Mouse (Mus musculus): ENCODE data around the gene Il1rl1. TPM values are rescaled to one million over a fixed set of nuclear protein-coding genes. Genes with fewer than 3 reads are reported as not detected.

Gene Il1rl1
- total and polyA plus RNA-seq, 3 experiments, result 0.35 to 1.8 (median 1.1) TPM

DNA sequence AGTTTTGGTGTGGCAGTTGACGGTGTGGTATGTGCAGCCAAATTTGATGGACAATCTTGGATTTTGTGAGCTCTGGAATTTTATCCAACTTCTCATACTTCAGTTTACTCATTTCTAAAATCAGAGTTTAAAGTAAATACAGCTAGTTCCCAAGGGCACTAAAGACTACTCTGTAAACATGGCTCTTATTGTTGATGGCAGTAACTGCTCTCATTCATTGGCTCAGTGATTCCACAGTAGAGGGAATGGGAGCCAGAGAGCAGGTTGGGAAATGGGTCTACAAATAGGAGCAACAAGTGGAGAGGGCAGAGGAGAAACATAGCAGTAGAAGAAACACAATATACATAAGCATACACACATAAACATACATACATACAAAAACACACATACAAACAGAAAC lies 70.3 kb downstream of the Il1rl1 start:
- Histone ChIP-seq H3K36me3 (ENCODE audit: control insufficient read depth, insufficient read depth, low read length) (no peaks in the 10 kb centered on the region), H3K79me2 (replicated peaks; ENCODE audit: control insufficient read depth, insufficient read depth, low read length) (no peaks in the 10 kb centered on the region), H3K4me3 (no peak overlapping the region), H3K27me3 (ENCODE audit: control insufficient read depth, insufficient read depth, low read length) (no peaks in the 10 kb centered on the region), H3K4me1 (ENCODE audit: control insufficient read depth, insufficient read depth, low read length) (no peaks in the 10 kb centered on the region), H3K27ac (no peak overlapping the region), H3K9ac (ENCODE audit: low read depth, low read length) (no peak overlapping the region)
- TF ChIP-seq EP300 (IDR thresholded peaks at IDR 0.05; ENCODE audit: insufficient read depth, low read depth, low read length) (no peak), POLR2A (IDR thresholded peaks at IDR 0.05; ENCODE audit: insufficient read depth, low read depth, low read length) (no peak), CTCF (IDR thresholded peaks at IDR 0.05) (no peak)
- WGBS, result 89% methylated on average over 1 of the region's 1 CpGs
- intact Hi-C loops (cut with DNase I), result no loop called here
- no peak for DNase-seq

DNA sequence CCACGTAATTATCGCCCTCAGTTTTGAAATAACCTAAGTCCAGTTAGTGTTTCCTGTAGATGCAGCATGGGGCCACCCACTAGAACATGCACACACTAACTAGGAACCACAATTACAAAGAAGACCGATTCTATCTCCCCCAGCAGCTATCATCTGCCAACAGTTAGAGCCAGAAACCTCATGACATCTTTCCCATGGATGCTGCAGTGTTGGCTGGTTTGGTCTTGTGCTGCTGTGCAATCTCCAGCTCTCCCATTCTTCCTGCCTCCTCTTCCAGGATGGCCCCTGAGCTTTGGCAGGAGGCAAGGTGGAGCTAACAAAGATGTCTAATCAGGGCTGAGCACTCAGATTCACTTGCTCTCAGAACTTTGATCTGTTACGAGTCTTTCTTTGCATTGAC lies 71.8 kb downstream of the Il1rl1 start:
- intact Hi-C loops (cut with DNase I), result no loop called here
- no peaks in the 10 kb centered on the region for H3K79me2 ChIP-seq (replicated peaks; ENCODE audit: control insufficient read depth, insufficient read depth, low read length)
- TF ChIP-seq EP300 (IDR thresholded peaks at IDR 0.05; ENCODE audit: insufficient read depth, low read depth, low read length) (no peak), CTCF (IDR thresholded peaks at IDR 0.05) (no peak), POLR2A (IDR thresholded peaks at IDR 0.05; ENCODE audit: insufficient read depth, low read depth, low read length) (no peak)
- no peak overlapping the region for H3K4me3 ChIP-seq
- no peak for DNase-seq
- WGBS, result 77% methylated on average over 4 of the region's 4 CpGs
- H3K36me3 ChIP-seq (ENCODE audit: control insufficient read depth, insufficient read depth, low read length), result no peaks in the 10 kb centered on the region
- H3K9ac ChIP-seq (ENCODE audit: low read depth, low read length), result no peak overlapping the region
- H3K27me3 ChIP-seq (ENCODE audit: control insufficient read depth, insufficient read depth, low read length), result no peaks in the 10 kb centered on the region
- H3K4me1 ChIP-seq (ENCODE audit: control insufficient read depth, insufficient read depth, low read length), result no peaks in the 10 kb centered on the region
- H3K27ac ChIP-seq, result no peak overlapping the region

DNA sequence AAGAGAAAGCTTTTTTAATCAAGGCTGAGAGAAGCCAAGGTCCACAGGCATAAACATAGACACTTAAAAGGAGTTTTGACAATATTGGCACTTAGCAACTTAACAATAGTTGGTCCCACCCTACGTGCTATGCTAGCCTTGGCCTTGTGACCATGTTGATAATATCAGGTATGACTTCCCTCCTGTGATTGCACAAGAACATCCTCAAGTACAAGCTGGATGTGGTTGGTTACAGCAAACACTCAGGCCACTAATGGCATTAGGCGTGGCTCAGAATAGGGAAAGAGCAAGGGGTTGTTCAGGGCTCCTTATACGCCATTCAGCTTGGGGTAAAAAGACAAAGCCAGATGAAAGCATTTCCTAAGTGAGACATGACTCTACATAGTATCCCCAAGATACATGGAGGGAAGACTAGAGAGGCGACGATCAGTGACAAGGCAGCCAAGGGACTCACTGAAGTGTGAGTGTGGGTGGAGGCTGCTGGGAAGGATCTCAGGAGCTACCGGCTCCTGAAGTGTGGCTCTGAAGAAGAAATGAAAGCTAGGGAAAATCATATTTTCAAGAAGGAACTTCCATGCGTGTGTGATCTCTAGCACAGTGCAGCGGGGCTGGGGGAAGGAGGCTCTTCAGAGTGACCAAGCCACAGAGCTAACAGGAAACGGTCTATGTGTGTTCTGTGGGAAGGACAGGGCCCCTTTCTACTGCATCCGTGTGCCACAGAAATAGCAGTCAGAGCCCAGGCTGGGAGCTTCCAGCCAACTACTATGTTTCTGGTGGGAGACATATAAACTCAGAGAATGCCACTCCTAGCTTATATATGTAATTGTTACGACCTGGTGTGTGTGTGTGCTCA lies 72.4 kb downstream of the Il1rl1 start:
- Histone ChIP-seq H3K4me1 (ENCODE audit: control insufficient read depth, insufficient read depth, low read length) (no peaks in the 10 kb centered on the region), H3K9ac (ENCODE audit: low read depth, low read length) (no peak overlapping the region), H3K27ac (no peak overlapping the region), H3K4me3 (no peak overlapping the region), H3K36me3 (ENCODE audit: control insufficient read depth, insufficient read depth, low read length) (no peaks in the 10 kb centered on the region), H3K79me2 (replicated peaks; ENCODE audit: control insufficient read depth, insufficient read depth, low read length) (no peaks in the 10 kb centered on the region), H3K27me3 (ENCODE audit: control insufficient read depth, insufficient read depth, low read length) (no peaks in the 10 kb centered on the region)
- intact Hi-C loops (cut with DNase I), result no loop called here
- WGBS, result 74% methylated on average over 11 of the region's 11 CpGs
- no peak for TF ChIP-seq EP300 (IDR thresholded peaks at IDR 0.05; ENCODE audit: insufficient read depth, low read depth, low read length)
- no peak for TF ChIP-seq POLR2A (IDR thresholded peaks at IDR 0.05; ENCODE audit: insufficient read depth, low read depth, low read length)
- TF ChIP-seq CTCF (IDR thresholded peaks at IDR 0.05), result no peak
- DNase-seq, result no peak

DNA sequence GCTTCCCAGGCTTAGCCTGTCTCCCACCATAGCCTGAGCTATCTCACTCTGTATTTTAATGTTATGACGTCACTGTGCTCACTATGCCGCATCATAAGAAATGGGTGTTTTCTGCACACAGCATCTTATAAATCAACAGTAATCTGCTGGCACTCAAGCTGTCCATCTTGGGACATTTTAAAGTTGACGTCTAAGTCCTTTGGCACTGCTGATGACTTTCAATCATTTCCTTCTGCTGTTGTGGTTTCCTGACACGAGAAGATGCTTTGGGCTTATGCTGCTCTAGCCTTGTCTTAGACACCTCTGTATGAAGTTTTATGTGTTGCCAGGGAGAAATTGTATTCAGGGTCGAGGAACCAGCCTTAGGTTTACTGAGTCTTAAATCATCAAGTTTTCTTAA lies 75.2 kb downstream of the Il1rl1 start:
- Histone ChIP-seq H3K79me2 (replicated peaks; ENCODE audit: control insufficient read depth, insufficient read depth, low read length) (no peaks in the 10 kb centered on the region), H3K27ac (no peak overlapping the region), H3K4me1 (ENCODE audit: control insufficient read depth, insufficient read depth, low read length) (no peaks in the 10 kb centered on the region), H3K27me3 (ENCODE audit: control insufficient read depth, insufficient read depth, low read length) (no peaks in the 10 kb centered on the region), H3K4me3 (no peak overlapping the region), H3K9ac (ENCODE audit: low read depth, low read length) (no peak overlapping the region), H3K36me3 (ENCODE audit: control insufficient read depth, insufficient read depth, low read length) (no peaks in the 10 kb centered on the region)
- no peak for DNase-seq
- intact Hi-C loops (cut with DNase I), result no loop called here
- 65% methylated on average over 5 of the region's 5 CpGs for WGBS
- no peak for TF ChIP-seq CTCF (IDR thresholded peaks at IDR 0.05)
- no peak for TF ChIP-seq EP300 (IDR thresholded peaks at IDR 0.05; ENCODE audit: insufficient read depth, low read depth, low read length)
- TF ChIP-seq POLR2A (IDR thresholded peaks at IDR 0.05; ENCODE audit: insufficient read depth, low read depth, low read length), result no peak

Other genes with a start within 250 kb of the Il1rl1 start
- 1 to 10 TPM; 5.5 to 6.1 TPM for gene Il1r1, start 204.5 kb upstream of the Il1rl1 start, total RNA-seq (2021)
- 4.8 and 6.1 TPM in 2 replicates for gene Il1r1, start 204.5 kb upstream of the Il1rl1 start, polyA plus RNA-seq (2012; rRNA removed)
- gene Il1rl2, start 105.0 kb upstream of the Il1rl1 start, total RNA-seq (2021), result 1 to 10 TPM in 1 of 2 experiments, under 1 TPM in 1; 0.84 to 1.1 TPM
- gene Il1rl2, start 105.0 kb upstream of the Il1rl1 start, polyA plus RNA-seq (2012; rRNA removed), result 1.5 and 2.3 TPM in 2 replicates
- 1 to 10 TPM; 1.1 to 1.9 TPM for gene Il18r1, start 36.0 kb downstream of the Il1rl1 start, total RNA-seq (2021)
- gene Il18r1, start 36.0 kb downstream of the Il1rl1 start, polyA plus RNA-seq (2012; rRNA removed), result 0.86 and 1.1 TPM in 2 replicates
- under 1 TPM in 1 of 2 experiments, not detected in 1; 0.16 TPM for gene Il18rap, start 85.8 kb downstream of the Il1rl1 start, total RNA-seq (2021)
- 0.29 and 0.41 TPM in 2 replicates for gene Il18rap, start 85.8 kb downstream of the Il1rl1 start, polyA plus RNA-seq (2012; rRNA removed)
- under 1 TPM in 1 of 2 experiments, not detected in 1; 0.05 TPM for gene Slc9a4, start 150.5 kb downstream of the Il1rl1 start, total RNA-seq (2021)
- 0.18 TPM in 1 of 2 replicates, not detected in the other for gene Slc9a4, start 150.5 kb downstream of the Il1rl1 start, polyA plus RNA-seq (2012; rRNA removed)

Data from heart, adult 2 months (tissue).